Mouse (Mus musculus) embryonic facial prominence, embryonic 11.5 days (tissue): Measurements from ENCODE around the gene Elovl2. TPM values are rescaled to one million over a fixed set of nuclear protein-coding genes. Genes with fewer than 3 reads are reported as not detected.

Source experiments
- ATAC-seq: fragments of 200-750 bp; cut with Nextera tagmentation; replicated peaks from 2 replicates; pipeline ENCODE4 v1.8.0; 2017; ENCODE audit warnings: low read depth; ENCODE audit not compliant: insufficient number of reproducible peaks, low FRiP score, low TSS enrichment
- DNase-seq: peaks from one replicate; pipeline ENCODE4 v3.0.0-alpha.2; 2015; ENCODE audit warnings: low spot score
- H3K27ac ChIP-seq: fragments of 300-500 bp; sonication (generic); replicated peaks from 2 replicates; pipeline ENCODE4 v1.5.1; 2014; ENCODE audit warnings: mild to moderate bottlenecking, low read depth, low read length, control low read depth
- H3K27me3 ChIP-seq: fragments of 300-500 bp; sonication (generic); 2 replicates; pipeline ENCODE4 v1.6.1; 2014; ENCODE audit warnings: mild to moderate bottlenecking, low read length, moderate library complexity, mixed read lengths; ENCODE audit not compliant: control insufficient read depth, insufficient read depth
- H3K36me3 ChIP-seq: fragments of 300-500 bp; sonication (generic); replicated peaks from 2 replicates; pipeline ENCODE4 v1.6.1; 2014; ENCODE audit warnings: low read depth, mild to moderate bottlenecking, low read length, moderate library complexity, mixed read lengths; ENCODE audit not compliant: control insufficient read depth, insufficient read depth
- H3K4me1 ChIP-seq: fragments of 300-500 bp; sonication (generic); 2 replicates; pipeline ENCODE4 v1.6.1; 2014; ENCODE audit warnings: low read length, mixed read lengths; ENCODE audit not compliant: control insufficient read depth, insufficient read depth
- H3K4me2 ChIP-seq: fragments of 300-500 bp; sonication (generic); 2 replicates; pipeline ENCODE4 v1.6.1; 2014; ENCODE audit warnings: low read depth, mild to moderate bottlenecking, control low read depth, low read length, moderate library complexity
- H3K4me3 ChIP-seq: fragments of 300-500 bp; sonication (generic); 2 replicates; pipeline ENCODE4 v1.5.1; 2014; ENCODE audit warnings: low read depth, low read length, control low read depth
- H3K9ac ChIP-seq: fragments of 300-500 bp; sonication (generic); replicated peaks from 2 replicates; pipeline ENCODE4 v1.6.1; 2014; ENCODE audit warnings: mild to moderate bottlenecking, control low read depth, low read length
- H3K9me3 ChIP-seq: fragments of 300-500 bp; sonication (generic); replicated peaks from 2 replicates; pipeline ENCODE4 v1.6.1; 2016; ENCODE audit warnings: mild to moderate bottlenecking, low read length, inconsistent platforms, mixed read lengths; ENCODE audit not compliant: control insufficient read depth
- WGBS: fragments of 180-500 bp; shearing (Covaris S2); extraction: QIAGEN DNeasy Blood & Tissue Kit; methylation state at CpG from one replicate; pipeline ENCODE4 v1.1.7; 2014; 5-methylcytosine and 5-hydroxymethylcytosine counted together
- polyA plus RNA-seq: library from polyadenylated mRNA; unstranded; fragments of >200 nt; fragmentation: Nextera tagmentation; extraction: Ambion mirVana; gene quantifications from 2 replicates; pipeline ENCODE4 v1.2.1, GENCODE M21; 2014

Gene Elovl2
- polyA plus RNA-seq, 1 experiment from 2014 or later = 24.1 TPM

DNA sequence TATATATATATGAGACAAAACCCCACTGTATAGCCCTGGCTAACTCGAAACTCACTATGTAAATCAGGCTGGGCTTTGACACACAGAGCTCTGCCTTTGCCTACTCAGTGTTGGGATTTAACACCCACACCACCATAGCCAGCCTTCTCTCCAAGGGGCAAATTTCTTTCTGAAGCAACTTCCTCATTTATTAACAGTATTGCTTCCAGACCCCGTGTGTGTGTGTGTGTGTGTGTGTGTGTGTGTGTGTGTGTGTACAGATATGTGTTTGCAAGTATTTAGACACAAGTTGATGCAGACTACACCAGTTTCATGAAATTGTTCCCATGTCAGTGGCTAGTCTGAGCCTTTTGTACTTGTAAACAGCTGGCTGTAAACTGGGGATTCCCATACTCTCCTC lies 21.4 kb upstream of the Elovl2 start:
- Histone ChIP-seq H3K36me3 (no peaks in the 10 kb centered on the region), H3K27me3 (no peaks in the 10 kb centered on the region), H3K4me1 (no peaks in the 10 kb centered on the region), H3K4me2 (no peak overlapping the region), H3K9ac (no peak overlapping the region), H3K4me3 (no peak overlapping the region), H3K9me3 (no peaks in the 10 kb centered on the region), H3K27ac (no peak overlapping the region)
- 74% methylated on average over 2 of the region's 2 CpGs for WGBS
- no peak for ATAC-seq
- no peak for DNase-seq

DNA sequence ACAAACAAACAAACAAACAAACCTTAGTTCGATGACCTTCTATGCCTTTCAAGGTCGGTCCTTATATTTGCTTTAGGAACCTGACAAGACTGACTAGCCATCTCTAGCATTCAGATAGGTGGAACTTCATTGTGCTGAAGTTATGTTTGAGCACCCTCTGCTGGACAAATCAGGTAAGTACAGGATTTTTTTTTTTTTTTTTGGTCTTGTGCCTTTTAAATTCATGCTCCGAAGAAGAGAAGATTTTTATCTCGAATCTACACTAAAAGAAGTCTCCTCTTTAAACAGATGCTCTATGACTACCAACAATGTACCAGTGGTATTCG lies 18.6 kb upstream of the Elovl2 start:
- DNase-seq (peak; percentile 76), ATAC-seq (no peak)
- H3K4me3 ChIP-seq = no peak overlapping the region
- no peaks in the 10 kb centered on the region for H3K36me3 ChIP-seq
- H3K27ac ChIP-seq = no peak overlapping the region
- no peak overlapping the region for H3K9ac ChIP-seq
- WGBS = 14% methylated on average over 5 of the region's 5 CpGs
- H3K27me3 ChIP-seq = no peaks in the 10 kb centered on the region
- H3K4me1 ChIP-seq = no peaks in the 10 kb centered on the region
- no peak overlapping the region for H3K4me2 ChIP-seq
- H3K9me3 ChIP-seq = no peaks in the 10 kb centered on the region

DNA sequence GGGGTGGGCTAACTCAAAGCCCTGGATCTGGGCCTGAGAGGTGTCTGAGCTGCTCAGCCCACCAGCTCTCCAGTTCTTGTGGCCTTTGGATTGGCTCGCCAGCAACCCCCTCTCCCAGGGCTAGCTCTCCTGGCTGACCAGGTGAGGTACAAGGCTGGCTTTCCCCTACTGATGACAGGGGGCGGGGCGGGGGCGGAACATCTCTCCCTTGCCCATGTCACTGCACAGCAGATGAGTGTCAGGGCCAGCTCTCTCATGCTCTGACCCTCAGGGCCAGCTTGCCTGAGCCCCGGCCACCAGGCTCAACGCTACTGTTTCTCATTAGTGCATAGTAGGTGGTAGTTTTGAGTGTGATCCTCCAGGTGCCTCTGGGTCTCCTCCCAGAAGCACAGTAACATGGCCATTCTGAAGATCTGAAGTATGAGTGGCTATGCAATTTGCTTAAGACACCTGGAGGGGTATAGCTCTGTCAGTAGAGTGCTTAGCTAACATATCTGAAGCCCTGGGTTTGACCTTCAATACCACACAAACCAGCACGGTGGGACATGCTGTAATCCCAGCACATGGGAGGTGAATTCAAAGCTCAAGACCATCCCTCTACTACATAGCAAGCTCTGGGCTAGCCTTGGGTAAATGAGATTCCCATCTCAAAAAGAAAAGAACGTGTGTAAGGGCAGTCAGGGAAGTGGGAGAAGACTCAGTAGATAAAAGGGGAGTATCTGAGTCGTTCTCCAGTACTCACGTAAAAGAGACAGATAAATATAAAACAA lies 18.0 kb upstream of the Elovl2 start:
- no peak overlapping the region for H3K9ac ChIP-seq
- DNase-seq (no peak), ATAC-seq (no peak; the same call in 1 of the 2 replicates)
- no peaks in the 10 kb centered on the region for H3K36me3 ChIP-seq
- H3K9me3 ChIP-seq = no peaks in the 10 kb centered on the region
- H3K4me1 ChIP-seq = no peaks in the 10 kb centered on the region
- 73% methylated on average over 10 of the region's 10 CpGs for WGBS
- H3K27me3 ChIP-seq = no peaks in the 10 kb centered on the region
- H3K4me2 ChIP-seq = no peak overlapping the region
- H3K4me3 ChIP-seq = no peak overlapping the region
- no peak overlapping the region for H3K27ac ChIP-seq

DNA sequence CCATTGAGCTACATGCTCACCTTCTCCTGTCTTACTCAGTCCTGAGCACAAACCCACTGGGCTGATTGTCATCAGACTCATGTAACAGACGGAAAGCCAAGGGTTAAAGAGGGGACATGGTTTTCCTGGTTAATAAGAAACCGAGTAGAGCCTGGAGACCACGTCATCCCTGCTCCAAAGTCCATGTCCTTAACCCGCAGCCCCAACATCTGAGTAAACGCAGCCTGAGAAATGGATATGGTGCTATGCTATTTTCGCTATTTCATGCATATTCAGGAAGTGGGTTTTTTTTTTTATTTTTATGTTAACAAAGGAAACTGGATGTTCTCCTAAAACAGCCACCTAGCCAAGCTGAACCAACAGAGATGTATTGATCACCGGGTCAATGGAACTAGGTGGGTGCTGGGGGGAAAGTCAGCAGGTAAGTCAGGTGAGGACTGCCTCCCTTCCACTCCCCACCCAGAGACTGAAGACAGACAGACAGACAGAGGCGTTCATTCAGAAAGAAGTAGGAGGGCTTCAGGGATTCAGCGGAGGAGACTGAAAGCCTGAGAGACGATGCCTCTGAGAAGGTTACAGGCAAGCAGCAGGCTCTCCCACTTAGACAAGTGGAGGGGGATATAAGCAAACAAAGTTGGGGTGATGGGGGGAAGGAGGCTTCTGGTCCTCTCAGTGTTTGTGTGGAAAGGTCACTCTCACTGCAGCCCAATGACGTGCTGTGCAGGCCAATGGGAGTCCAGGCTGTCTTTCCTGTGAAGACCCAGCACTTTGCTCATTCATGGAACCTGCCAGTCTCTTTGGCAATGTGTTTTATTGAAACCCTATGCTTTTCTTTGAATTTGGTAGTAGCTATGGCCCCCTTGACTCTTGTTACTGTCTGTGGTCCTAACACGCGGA lies 15.9 kb upstream of the Elovl2 start:
- no peaks in the 10 kb centered on the region for H3K9me3 ChIP-seq
- no peak for ATAC-seq
- H3K36me3 ChIP-seq = no peaks in the 10 kb centered on the region
- H3K4me2 ChIP-seq = no peak overlapping the region
- H3K27ac ChIP-seq = no peak overlapping the region
- no peaks in the 10 kb centered on the region for H3K4me1 ChIP-seq
- no peak for DNase-seq
- 76% methylated on average over 13 of the region's 13 CpGs for WGBS
- H3K4me3 ChIP-seq = no peak overlapping the region
- no peaks in the 10 kb centered on the region for H3K27me3 ChIP-seq
- H3K9ac ChIP-seq = no peak overlapping the region

DNA sequence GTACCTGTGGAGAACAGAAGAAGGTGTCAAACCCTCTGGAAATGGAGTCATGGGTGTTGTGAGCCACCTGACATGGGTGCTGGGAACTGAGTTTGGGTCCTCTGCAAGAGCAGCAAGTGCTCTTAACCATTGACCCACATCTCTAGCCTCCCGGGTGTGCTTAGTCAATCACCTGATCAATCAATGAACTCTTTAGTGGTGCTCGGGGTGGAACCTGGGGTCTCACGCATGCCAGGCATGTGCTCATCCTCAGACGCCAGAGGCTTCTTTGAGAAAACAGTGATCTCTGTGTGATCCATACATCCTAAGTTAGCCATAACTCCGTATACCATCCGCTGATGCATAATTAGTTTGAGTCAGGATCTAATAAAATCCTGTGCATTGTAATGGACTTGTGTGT lies 15.0 kb upstream of the Elovl2 start:
- no peak overlapping the region for H3K27ac ChIP-seq
- H3K4me2 ChIP-seq = no peak overlapping the region
- H3K4me1 ChIP-seq = no peaks in the 10 kb centered on the region
- ATAC-seq (no peak), DNase-seq (no peak)
- no peaks in the 10 kb centered on the region for H3K9me3 ChIP-seq
- WGBS = 89% methylated on average over 6 of the region's 6 CpGs
- no peaks in the 10 kb centered on the region for H3K36me3 ChIP-seq
- H3K9ac ChIP-seq = no peak overlapping the region
- no peaks in the 10 kb centered on the region for H3K27me3 ChIP-seq
- H3K4me3 ChIP-seq = no peak overlapping the region

DNA sequence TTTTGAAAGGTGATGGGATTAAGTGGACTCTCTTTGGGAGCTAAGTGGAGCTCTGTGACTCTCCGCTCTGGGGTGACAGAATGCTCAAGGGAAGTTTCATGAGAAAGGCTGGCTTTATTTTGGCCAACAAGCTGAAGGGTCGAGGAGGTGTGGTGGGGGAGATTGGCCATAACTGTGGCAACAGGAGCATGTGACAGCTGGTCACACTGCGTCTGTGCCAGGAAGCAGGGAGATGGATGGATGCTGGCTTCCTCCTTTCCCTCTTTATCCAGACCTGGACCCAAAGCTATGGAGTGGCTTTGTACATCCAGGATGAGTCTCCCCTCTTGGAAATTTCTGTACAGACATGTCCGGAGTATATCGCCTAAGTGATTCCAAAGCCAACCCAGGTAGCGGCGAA lies 13.0 kb upstream of the Elovl2 start:
- Histone ChIP-seq H3K4me2 (no peak overlapping the region), H3K27ac (no peak overlapping the region), H3K36me3 (no peaks in the 10 kb centered on the region), H3K4me3 (no peak overlapping the region), H3K4me1 (no peaks in the 10 kb centered on the region), H3K27me3 (no peaks in the 10 kb centered on the region), H3K9ac (no peak overlapping the region), H3K9me3 (no peaks in the 10 kb centered on the region)
- DNase-seq (no peak), ATAC-seq (no peak)
- WGBS = 87% methylated on average over 7 of the region's 7 CpGs

DNA sequence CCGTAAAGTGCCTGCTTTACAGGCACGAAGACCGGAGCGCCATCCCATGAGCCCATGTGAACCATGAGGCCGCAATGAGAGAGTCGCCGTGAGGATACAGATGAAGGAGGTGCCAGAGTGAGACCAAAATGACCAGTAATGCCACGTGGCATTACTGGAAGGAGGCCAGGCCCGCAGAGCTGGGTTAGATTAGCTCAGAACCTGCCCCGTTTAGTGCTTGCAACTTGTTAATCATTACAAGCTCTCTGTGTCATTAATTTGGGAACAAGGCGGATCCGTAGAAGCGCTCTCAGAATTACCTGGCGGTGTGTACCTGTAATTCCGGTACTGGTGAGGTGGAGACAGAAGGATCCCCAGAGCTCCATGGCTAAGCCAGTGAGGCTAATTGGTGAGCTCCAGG lies 12.0 kb upstream of the Elovl2 start:
- no peaks in the 10 kb centered on the region for H3K27me3 ChIP-seq
- no peaks in the 10 kb centered on the region for H3K36me3 ChIP-seq
- 95% methylated on average over 15 of the region's 15 CpGs for whole genome bisulfite sequencing

DNA sequence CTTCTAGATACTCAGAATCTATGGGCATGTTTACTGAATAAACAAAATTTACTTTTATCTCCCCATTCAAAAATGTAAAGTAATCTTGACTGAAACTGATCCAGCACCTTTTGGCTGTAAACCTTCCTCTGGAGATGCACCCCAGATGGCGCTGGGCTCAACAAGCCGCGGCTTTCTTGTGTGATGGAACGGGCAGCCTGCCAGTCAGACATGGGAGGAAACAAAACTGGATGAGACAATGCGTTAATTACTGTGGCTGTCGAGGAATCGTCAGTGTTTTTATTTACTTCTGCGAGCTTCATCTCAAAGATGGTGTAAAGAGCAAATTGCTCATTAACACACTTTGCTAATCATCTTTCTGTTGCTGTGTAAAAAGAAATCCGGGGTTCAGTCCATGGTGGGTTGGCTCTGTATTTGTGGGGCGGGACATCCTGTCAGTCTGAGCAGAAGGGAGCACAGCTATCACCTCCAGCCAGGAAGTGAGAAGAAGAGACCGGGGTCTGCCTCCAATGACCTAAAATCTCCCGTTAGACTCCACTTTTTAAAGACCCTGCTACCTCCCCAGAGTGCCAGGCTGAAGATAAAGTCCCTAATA lies 11.3 kb upstream of the Elovl2 start:
- Histone ChIP-seq H3K9ac (no peak overlapping the region), H3K36me3 (no peaks in the 10 kb centered on the region), H3K4me2 (no peak overlapping the region), H3K9me3 (no peaks in the 10 kb centered on the region), H3K4me1 (no peaks in the 10 kb centered on the region), H3K27ac (no peak overlapping the region), H3K27me3 (no peaks in the 10 kb centered on the region), H3K4me3 (no peak overlapping the region)
- ATAC-seq (no peak), DNase-seq (no peak)
- 89% methylated on average over 12 of the region's 12 CpGs for WGBS

More for the DNA sequence above, 12.0 kb upstream of the Elovl2 start:
- DNase-seq (no peak), ATAC-seq (no peak)
- H3K4me3 ChIP-seq = no peak overlapping the region
- H3K27ac ChIP-seq = no peak overlapping the region
- no peaks in the 10 kb centered on the region for H3K9me3 ChIP-seq
- no peaks in the 10 kb centered on the region for H3K4me1 ChIP-seq
- H3K9ac ChIP-seq = no peak overlapping the region
- H3K4me2 ChIP-seq = no peak overlapping the region
